Comparison of ENCODE assay signal across 9 mouse cellular contexts in the genomic region with DNA sequence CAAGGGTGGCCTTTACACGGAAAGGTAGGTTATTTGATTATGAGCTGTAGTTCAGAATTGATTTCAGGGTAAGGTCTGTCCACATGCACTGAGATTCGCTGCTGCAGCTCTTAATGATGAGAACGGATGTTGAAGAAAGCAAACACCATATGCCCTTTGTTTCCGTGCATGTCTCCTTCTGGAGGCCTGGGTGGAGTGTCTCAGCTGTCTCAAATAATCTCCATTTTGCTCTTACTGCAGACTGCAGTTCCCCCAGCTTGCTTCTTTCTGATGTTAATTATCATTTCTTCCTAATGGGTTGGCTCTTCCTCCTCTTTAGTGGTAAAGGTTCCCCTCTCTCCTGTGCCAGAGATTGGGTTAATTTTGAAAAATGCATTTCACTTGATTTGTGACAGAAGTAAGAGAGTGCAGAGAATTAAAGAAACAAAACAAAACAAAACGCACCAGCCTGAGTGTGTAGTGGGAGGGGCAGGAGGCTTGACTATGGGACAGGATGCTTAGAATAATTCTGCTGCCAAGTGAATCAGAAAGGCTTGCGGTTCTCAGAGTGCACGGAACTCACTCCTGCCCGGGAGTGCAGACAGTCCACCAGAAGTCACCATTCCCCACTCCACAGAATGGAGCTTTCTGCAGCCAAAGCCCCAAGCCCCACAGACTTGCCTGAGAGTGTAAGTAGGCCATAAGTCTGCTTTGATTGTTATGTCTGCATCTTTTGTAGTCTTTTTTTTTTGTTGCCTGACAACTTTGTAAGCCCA.
A peak's percentile ranks its signal among the peaks of the same experiment; 100 is the strongest.
DNase-seq lines count a peak whose midpoint lies in the region; ATAC-seq and TF ChIP-seq lines count a peak whose summit lies in the region.
"Had no signal": no experiment of that assay in that cellular context is flagged by ENCODE, and none has a peak within 500 bp of the region (broad histone marks: within the 10 kb centered on the region; RNA-seq: fewer than 3 reads in every experiment).

No protein-coding gene starts in this region.

- intact Hi-C loops in left cerebral cortex, postnatal 36 days (cut with DNase I) = no loop called here

- no peaks in the 10 kb centered on the region; the same call in 1 of the 2 replicates for H3K27me3 ChIP-seq in intestine, embryonic 14.5 days (replicated peaks; ENCODE audit: control insufficient read depth, insufficient read depth, low read length)
- H3K27me3 ChIP-seq in intestine, postnatal 0 days (replicated peaks; ENCODE audit: control insufficient read depth, insufficient read depth, low read length) = no peaks in the 10 kb centered on the region

- WGBS in intestine, embryonic 14.5 days = 29% methylated on average over 8 of the region's 8 CpGs
- WGBS in intestine, postnatal 0 days = 53% methylated on average over 8 of the region's 8 CpGs

- H3K27ac ChIP-seq in intestine, embryonic 14.5 days (ENCODE audit: low read depth) = peak overlapping the region; percentile 67
- no peak overlapping the region for H3K27ac ChIP-seq in intestine, postnatal 0 days (ENCODE audit: low read depth, low read length)
- H3K27ac ChIP-seq: limb, embryonic 13.5 days had no signal

- TF ChIP-seq CTCF in intestine, postnatal 0 days (IDR thresholded peaks at IDR 0.05; ENCODE audit: low read depth) = no peak

- no peak overlapping the region for H3K4me3 ChIP-seq in intestine, embryonic 14.5 days (ENCODE audit: low read depth, low read length)
- no peak overlapping the region for H3K4me3 ChIP-seq in intestine, postnatal 0 days (ENCODE audit: low read depth, low read length)
- H3K4me3 ChIP-seq: limb, embryonic 13.5 days had no signal

- H3K9ac ChIP-seq in intestine, embryonic 14.5 days (ENCODE audit: low read length) = no peak overlapping the region
- no peak overlapping the region for H3K9ac ChIP-seq in intestine, postnatal 0 days (ENCODE audit: low read depth, low read length)
- H3K9ac ChIP-seq: limb, embryonic 13.5 days had no signal

- no peak for ATAC-seq in intestine, embryonic 14.5 days (replicated peaks; ENCODE audit: low FRiP score, low TSS enrichment, low read depth)
- no peak for ATAC-seq in intestine, postnatal 0 days
- ATAC-seq in erythroid progenitor cell, adult 5-6 weeks (replicated peaks; ENCODE audit: low FRiP score, poor library complexity, severe bottlenecking) = no peak

- H3K4me2 ChIP-seq in intestine, embryonic 14.5 days (ENCODE audit: low read length) = peak overlapping the region; percentile 3; the same call in 1 of the 2 replicates
- no peak overlapping the region for H3K4me2 ChIP-seq in intestine, postnatal 0 days (replicated peaks; ENCODE audit: low read depth)
- H3K4me2 ChIP-seq: limb, embryonic 13.5 days had no signal

- no peaks in the 10 kb centered on the region for H3K36me3 ChIP-seq in intestine, embryonic 14.5 days (ENCODE audit: control insufficient read depth, insufficient read depth, low read length)
- H3K36me3 ChIP-seq in intestine, postnatal 0 days (ENCODE audit: control insufficient read depth, insufficient read depth) = no peaks in the 10 kb centered on the region
- H3K36me3 ChIP-seq: limb, embryonic 13.5 days had no signal

- no peak for DNase-seq in intestine, embryonic 14.5 days (ENCODE audit: low spot score)
- peak; percentile 65 for DNase-seq in NIH3T3 (ENCODE audit: low read depth)
- peak; percentile 21 for DNase-seq in heart, postnatal 4 days
- peak; percentile 74 for DNase-seq in naive thymus-derived CD4-positive, alpha-beta T cell, adult 2 months (ENCODE audit: low read depth)
- no peak for DNase-seq in left cerebral cortex, postnatal 36 days (ENCODE audit: low spot score in 2 of 2)
- no peak for DNase-seq in layer of hippocampus, postnatal 10 days (ENCODE audit: low spot score in 2 of 2)

- no peaks in the 10 kb centered on the region for H3K9me3 ChIP-seq in intestine, embryonic 14.5 days (ENCODE audit: control insufficient read depth, low read length)
- H3K9me3 ChIP-seq in intestine, postnatal 0 days (ENCODE audit: control insufficient read depth) = no peaks in the 10 kb centered on the region
- H3K9me3 ChIP-seq: limb, embryonic 13.5 days had no signal

- H3K4me1 ChIP-seq in intestine, embryonic 14.5 days (replicated peaks; ENCODE audit: control insufficient read depth, insufficient read depth, low read length) = peaks cover 7% of the 10 kb centered on the region; the same call in 1 of the 2 replicates
- no peaks in the 10 kb centered on the region for H3K4me1 ChIP-seq in intestine, postnatal 0 days (replicated peaks; ENCODE audit: control insufficient read depth, insufficient read depth, low read length)

Comparison
In these comparisons a context has a peak if more than half of its experiments do, and no peak if none do; other contexts are left out.
1. DNase-seq: peak in NIH3T3 (single experiment), heart, postnatal 4 days (single experiment) and naive thymus-derived CD4-positive, alpha-beta T cell, adult 2 months (single experiment); none in intestine, embryonic 14.5 days (single experiment), left cerebral cortex, postnatal 36 days (0 of 2) and layer of hippocampus, postnatal 10 days (0 of 2).